Mouse (Mus musculus): ENCODE data around the gene Slc4a8.

Gene Slc4a8

DNA sequence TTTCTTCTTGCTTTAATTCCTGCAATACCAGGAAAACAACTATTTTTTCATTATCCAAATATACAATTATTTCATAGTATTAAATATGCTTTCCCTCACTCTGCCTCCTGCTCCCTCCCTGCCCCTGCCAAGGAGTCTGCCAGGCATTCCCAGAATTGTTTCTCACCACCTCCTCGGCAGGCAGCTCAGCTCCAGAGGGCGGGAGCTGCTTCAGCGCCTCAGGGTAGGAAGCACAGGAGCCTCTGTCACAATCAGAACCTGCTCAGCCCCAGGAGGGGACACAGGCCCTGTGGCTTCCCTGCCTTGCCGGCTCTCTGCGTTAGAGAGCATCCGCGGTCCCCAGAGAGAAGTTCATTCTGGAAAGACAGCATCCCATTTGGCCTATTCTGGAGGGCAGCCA, 71.2 kb downstream of the Slc4a8 start:
- no peak for DNase-seq

DNA sequence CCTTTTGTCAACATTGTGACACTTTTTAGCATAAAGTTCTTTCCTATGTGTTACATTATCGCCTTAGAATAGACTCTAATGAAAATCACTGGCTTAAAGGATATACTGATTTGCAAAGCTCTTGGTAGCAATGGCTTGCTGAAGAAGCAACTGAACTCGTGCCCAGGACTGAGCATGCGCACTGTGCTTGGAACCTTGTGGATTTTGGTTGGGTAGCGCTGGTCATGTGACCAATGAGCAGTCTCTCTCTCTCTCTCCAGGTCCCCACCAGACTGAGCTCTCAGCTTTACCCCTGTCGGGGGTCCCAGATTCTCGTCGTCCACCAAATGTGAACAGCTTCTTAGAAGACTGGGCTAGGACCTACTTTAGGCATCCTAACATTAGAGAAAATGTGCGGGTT, 75.2 kb downstream of the Slc4a8 start:
- no peak for DNase-seq

- DNase-seq = peak in 1 of 2 experiments; percentile 42
Observed at GRCm38 (mm10) chr15:100838607-100839207, 77.2 kb downstream of the Slc4a8 start.

GRCm38 (mm10) chr15:100844336-100844735, 82.8 kb downstream of the Slc4a8 start:
- DNase-seq = no peak

- peak; percentile 13 to 14 for DNase-seq
Observed at GRCm38 (mm10) chr15:100845049-100845879, 83.7 kb downstream of the Slc4a8 start.

GRCm38 (mm10) chr15:100847193-100847592, 85.6 kb downstream of the Slc4a8 start:
- DNase-seq = no peak

DNA sequence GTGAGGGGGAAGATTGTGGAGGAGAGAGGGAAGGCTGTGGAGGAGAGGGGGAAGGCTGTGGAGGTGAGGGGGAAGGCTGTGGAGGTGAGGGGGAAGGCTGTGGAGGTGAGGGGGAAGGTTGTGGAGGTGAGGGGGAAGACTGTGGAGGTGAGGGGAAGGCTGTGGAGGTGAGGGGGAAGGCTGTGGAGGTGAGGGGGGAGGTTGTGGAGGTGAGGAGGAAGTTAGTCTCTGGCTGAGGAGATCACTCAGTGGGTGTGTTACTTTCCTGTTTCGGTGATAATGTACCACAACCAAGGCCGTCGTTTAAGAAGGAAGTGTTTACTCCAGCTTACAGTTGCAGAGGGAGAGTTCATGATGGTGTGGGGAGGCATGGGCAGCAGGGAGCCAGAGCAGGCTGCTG, 96.0 kb downstream of the Slc4a8 start:
- DNase-seq = no peak

DNA sequence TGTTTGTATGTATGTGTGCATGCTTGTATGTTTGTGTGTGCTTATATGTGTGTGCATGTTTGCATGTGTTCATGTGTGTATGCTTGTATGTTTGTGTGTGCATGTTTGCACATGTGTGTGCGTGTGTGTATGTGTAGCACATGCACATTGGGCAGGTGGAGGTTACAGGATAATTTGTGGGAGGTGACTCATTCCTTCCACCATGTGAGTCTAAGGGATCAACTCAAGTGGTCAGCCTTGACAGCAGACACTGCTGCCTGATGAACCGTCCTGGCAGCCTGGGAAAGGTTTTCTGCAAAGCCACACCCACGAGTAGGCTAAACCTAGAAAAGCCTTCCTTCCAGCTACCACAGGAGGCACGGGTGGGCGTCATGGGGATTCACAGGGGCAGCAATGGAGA, 99.3 kb downstream of the Slc4a8 start:
- no peak for DNase-seq

- DNase-seq = no peak
Observed at GRCm38 (mm10) chr15:100865556-100865955, 104.0 kb downstream of the Slc4a8 start.

DNA sequence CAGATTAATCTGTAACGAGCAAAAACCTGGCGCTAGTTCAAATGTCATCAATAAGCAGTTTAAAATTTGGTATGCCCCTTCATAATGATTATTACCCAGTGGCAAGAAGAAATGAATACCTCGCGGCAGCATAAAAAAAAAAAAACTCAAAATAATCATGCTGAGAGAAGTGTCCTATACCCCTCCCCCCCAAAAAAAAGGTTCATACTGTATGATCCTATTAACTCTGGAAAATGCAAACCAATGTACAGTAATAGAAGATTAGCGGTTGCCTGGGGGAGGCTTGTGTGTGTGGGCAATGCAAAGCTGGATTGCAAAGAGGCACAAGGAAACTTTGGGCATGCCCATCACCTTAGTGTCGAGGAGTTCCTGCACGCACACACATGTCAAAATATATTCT, 108.0 kb downstream of the Slc4a8 start, which contains the start of gene Scn8a:
Scn8a (plus strand) TSS at position 301 of the 400 bp plus-strand sequence.
- no peak for DNase-seq

GRCm38 (mm10) chr15:100870001-100870774, 108.6 kb downstream of the Slc4a8 start:
- DNase-seq = peak in 1 of 2 experiments; percentile 48

DNA sequence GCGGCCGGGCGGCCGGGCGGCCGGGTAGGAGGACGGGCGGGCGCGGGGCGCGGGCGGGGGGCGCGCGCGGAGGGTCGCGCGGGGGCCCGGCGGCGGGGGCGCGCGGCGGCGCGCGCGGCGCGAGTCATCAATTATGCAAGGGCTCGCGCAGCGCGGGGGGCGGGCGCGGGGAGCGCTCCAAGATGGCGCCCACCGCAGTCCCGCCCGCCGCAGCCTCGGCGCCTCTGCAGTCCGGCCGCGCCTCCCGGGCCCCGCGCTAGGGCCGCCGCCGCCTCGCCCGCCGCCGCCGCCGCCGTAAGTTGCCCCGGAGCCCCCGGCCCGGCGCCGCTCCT, 109.2 kb downstream of the Slc4a8 start:
- DNase-seq = no peak

- DNase-seq = no peak
Observed at GRCm38 (mm10) chr15:100871107-100872011, 109.8 kb downstream of the Slc4a8 start.

DNA sequence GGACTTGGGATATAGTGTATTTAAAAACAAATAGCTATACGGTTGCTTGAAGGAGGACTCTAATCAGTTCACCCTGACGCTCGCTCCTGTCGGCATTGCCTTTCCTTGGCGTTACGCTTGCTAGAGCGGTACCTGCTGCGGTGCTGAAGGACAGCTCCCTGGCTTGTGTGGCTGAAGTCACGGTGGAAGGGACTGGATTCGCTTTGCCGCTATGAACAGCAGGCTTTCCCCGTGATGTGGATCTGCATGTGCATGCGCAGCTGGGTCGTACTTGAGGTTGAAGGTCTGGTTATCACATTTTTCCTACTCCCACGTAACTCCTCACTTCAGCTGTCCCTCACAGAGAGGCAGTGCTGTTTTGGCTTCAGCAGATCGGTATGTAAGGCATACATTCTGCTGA, 111.6 kb downstream of the Slc4a8 start:
- DNase-seq = peak in 1 of 2 experiments; percentile 47
